Mouse (Mus musculus) kidney, embryonic 15.5 days (tissue): ENCODE measurements around the gene 1700029P11Rik. TPM values are rescaled to one million over a fixed set of nuclear protein-coding genes. Genes with fewer than 3 reads are reported as not detected.
A peak's percentile ranks its signal among the peaks of the same experiment; 100 is the strongest.
"Not testable (repeated sequence)": the region's sequence is repeated elsewhere in the genome, so short reads cannot be mapped to it uniquely, and the experiment has no call there.

Experiments
- ATAC-seq: fragments of 200-750 bp; cut with Nextera tagmentation; replicated peaks from 2 replicates; pipeline ENCODE4 v1.8.0; 2017; ENCODE audit warnings: moderate TSS enrichment; ENCODE audit not compliant: low FRiP score
- H3K27ac ChIP-seq: fragments of 300-500 bp; sonication (generic); 2 replicates; pipeline ENCODE4 v1.5.1; 2015; ENCODE audit warnings: mild to moderate bottlenecking, inconsistent platforms
- H3K27me3 ChIP-seq: fragments of 300-500 bp; sonication (generic); 2 replicates; pipeline ENCODE4 v1.6.1; 2015; ENCODE audit warnings: inconsistent platforms
- H3K36me3 ChIP-seq: fragments of 300-500 bp; sonication (generic); 2 replicates; pipeline ENCODE4 v1.6.1; 2015; ENCODE audit warnings: inconsistent platforms
- H3K4me1 ChIP-seq: fragments of 300-500 bp; sonication (generic); 2 replicates; pipeline ENCODE4 v1.6.1; 2015; ENCODE audit warnings: inconsistent platforms
- H3K4me2 ChIP-seq: fragments of 300-500 bp; sonication (generic); 2 replicates; pipeline ENCODE4 v1.6.1; 2015; ENCODE audit warnings: moderate library complexity, mild to moderate bottlenecking, inconsistent platforms
- H3K4me3 ChIP-seq: fragments of 300-500 bp; sonication (generic); replicated peaks from 2 replicates; pipeline ENCODE4 v1.5.1; 2015; ENCODE audit warnings: mild to moderate bottlenecking, inconsistent platforms
- H3K9ac ChIP-seq: fragments of 300-500 bp; sonication (generic); 2 replicates; pipeline ENCODE4 v1.6.1; 2015; ENCODE audit warnings: mild to moderate bottlenecking, inconsistent platforms
- H3K9me3 ChIP-seq: fragments of 300-500 bp; sonication (generic); replicated peaks from 2 replicates; pipeline ENCODE4 v1.6.1; 2016; ENCODE audit warnings: inconsistent platforms
- WGBS: fragments of 180-500 bp; shearing (Covaris S2); methylation state at CpG from one replicate; pipeline ENCODE4 v1.1.7; 2015; ENCODE audit warnings: mixed read lengths; 5-methylcytosine and 5-hydroxymethylcytosine counted together
- polyA plus RNA-seq: library from polyadenylated mRNA; unstranded; fragments of >200 nt; fragmentation: Nextera tagmentation; extraction: Ambion mirVana; gene quantifications from 2 replicates; pipeline ENCODE4 v1.2.1, GENCODE M21; 2015

1700029P11Rik gene
- polyA plus RNA-seq, 1 experiment from 2014 or later, result not detected

GRCm38 (mm10) chr15:81960171-81961077 is 19.9 kb upstream of the 1700029P11Rik start, which contains the start of gene Pmm1:
Gene Pmm1 (minus strand): TSS chr15:81960930.
- H3K4me2 ChIP-seq, result peak within 1 kb of the TSS; percentile 96
- ATAC-seq, result peak; percentile 98
- under 1% methylated on average over 77 of the region's 77 CpGs for WGBS

GRCm38 (mm10) chr15:81961078-81961451 is 19.3 kb upstream of the 1700029P11Rik start:
- H3K27ac ChIP-seq, result peak overlapping the region; percentile 45; the same call in 1 of the 2 replicates
- H3K4me3 ChIP-seq, result peak overlapping the region; percentile 71
- H3K36me3 ChIP-seq, result no peaks in the 10 kb centered on the region
- H3K9ac ChIP-seq, result peak overlapping the region; percentile 33; the same call in 1 of the 2 replicates
- ATAC-seq, result peak; percentile 57; the same call in 1 of the 2 replicates
- 0% methylated on average over 8 of the region's 8 CpGs for WGBS
- peak overlapping the region; percentile 96 for H3K4me2 ChIP-seq
- H3K4me1 ChIP-seq, result peaks cover 13% of the 10 kb centered on the region; the same call in 1 of the 2 replicates
- H3K9me3 ChIP-seq, result no peaks in the 10 kb centered on the region
- no peaks in the 10 kb centered on the region for H3K27me3 ChIP-seq

More at GRCm38 (mm10) chr15:81960171-81961077, 19.9 kb upstream of the 1700029P11Rik start, which contains the start of gene Pmm1:
- Histone ChIP-seq H3K4me1 (peaks cover 13% of the 10 kb centered on the region; the same call in 1 of the 2 replicates), H3K9me3 (no peaks in the 10 kb centered on the region), H3K9ac (peak within 1 kb of the TSS; percentile 81), H3K36me3 (no peaks in the 10 kb centered on the region; the same call in 1 of the 2 replicates), H3K27me3 (no peaks in the 10 kb centered on the region), H3K27ac (peak within 1 kb of the TSS; percentile 88), H3K4me3 (peak within 1 kb of the TSS; percentile 71)

GRCm38 (mm10) chr15:81964262-81964661 is 16.1 kb upstream of the 1700029P11Rik start:
- Histone ChIP-seq H3K9me3 (no peaks in the 10 kb centered on the region), H3K9ac (no peak overlapping the region), H3K4me2 (no peak overlapping the region), H3K27ac (no peak overlapping the region), H3K36me3 (no peaks in the 10 kb centered on the region), H3K27me3 (no peaks in the 10 kb centered on the region), H3K4me1 (peaks cover 13% of the 10 kb centered on the region; the same call in 1 of the 2 replicates), H3K4me3 (no peak overlapping the region)
- no peak for ATAC-seq
- 45% methylated on average over 1 of the region's 1 CpGs for WGBS

- no peak for ATAC-seq
- H3K9ac ChIP-seq, result no peak overlapping the region
- H3K9me3 ChIP-seq, result no peaks in the 10 kb centered on the region
- no peak overlapping the region for H3K27ac ChIP-seq
- H3K4me2 ChIP-seq, result no peak overlapping the region
- H3K36me3 ChIP-seq, result no peaks in the 10 kb centered on the region
- peaks cover 8% of the 10 kb centered on the region; the same call in 1 of the 2 replicates for H3K4me1 ChIP-seq
- WGBS, result 71% methylated on average over 4 of the region's 4 CpGs
- no peaks in the 10 kb centered on the region for H3K27me3 ChIP-seq
- no peak overlapping the region for H3K4me3 ChIP-seq
These were observed 15.3 kb upstream of the 1700029P11Rik start for GRCm38 (mm10) chr15:81964980-81965545.

GRCm38 (mm10) chr15:81966062-81966829 is 14.1 kb upstream of the 1700029P11Rik start:
- Histone ChIP-seq H3K27ac (no peak overlapping the region), H3K9ac (no peak overlapping the region), H3K9me3 (no peaks in the 10 kb centered on the region), H3K36me3 (no peaks in the 10 kb centered on the region), H3K4me3 (no peak overlapping the region), H3K4me1 (0 out of 2 replicates have a peak, but pooled peaks cover 2% of the 10 kb centered on the region), H3K4me2 (no peak overlapping the region), H3K27me3 (no peaks in the 10 kb centered on the region)
- WGBS, result 79% methylated on average over 13 of the region's 14 CpGs
- no peak for ATAC-seq

- Histone ChIP-seq H3K4me1 (no peaks in the 10 kb centered on the region), H3K4me3 (no peak overlapping the region), H3K9ac (no peak overlapping the region), H3K27ac (no peak overlapping the region), H3K4me2 (no peak overlapping the region), H3K36me3 (no peaks in the 10 kb centered on the region), H3K27me3 (no peaks in the 10 kb centered on the region), H3K9me3 (peaks cover 5% of the 10 kb centered on the region)
- no peak for ATAC-seq
- WGBS, result 85% methylated on average over 5 of the region's 5 CpGs
These were observed 12.5 kb upstream of the 1700029P11Rik start for GRCm38 (mm10) chr15:81967821-81968220.

- no peak overlapping the region for H3K4me2 ChIP-seq
- H3K4me3 ChIP-seq, result no peak overlapping the region
- no peaks in the 10 kb centered on the region for H3K4me1 ChIP-seq
- WGBS, result 35% methylated on average over 2 of the region's 2 CpGs
- no peaks in the 10 kb centered on the region for H3K36me3 ChIP-seq
- peaks cover 5% of the 10 kb centered on the region for H3K9me3 ChIP-seq
- no peak overlapping the region for H3K9ac ChIP-seq
- ATAC-seq, result no peak
- no peak overlapping the region for H3K27ac ChIP-seq
- no peaks in the 10 kb centered on the region for H3K27me3 ChIP-seq
These were observed 11.9 kb upstream of the 1700029P11Rik start for GRCm38 (mm10) chr15:81968447-81968846.

- Histone ChIP-seq H3K4me3 (no peak overlapping the region), H3K9me3 (peaks cover 5% of the 10 kb centered on the region), H3K4me1 (no peaks in the 10 kb centered on the region), H3K36me3 (no peaks in the 10 kb centered on the region), H3K27me3 (no peaks in the 10 kb centered on the region), H3K4me2 (no peak overlapping the region), H3K9ac (no peak overlapping the region), H3K27ac (no peak overlapping the region)
- 0 out of 2 replicates have a peak, but pooled peaks have one; percentile 46 for ATAC-seq
- 53% methylated on average over 7 of the region's 7 CpGs for WGBS
These were observed 11.2 kb upstream of the 1700029P11Rik start for GRCm38 (mm10) chr15:81969173-81969572.

- H3K4me2 ChIP-seq, ATAC-seq, H3K4me3 ChIP-seq, H3K27me3 ChIP-seq, H3K27ac ChIP-seq, H3K36me3 ChIP-seq, H3K4me1 ChIP-seq, H3K9me3 ChIP-seq, H3K9ac ChIP-seq: not testable (repeated sequence)
- WGBS, result 75% methylated on average over 6 of the region's 6 CpGs
These were observed 10.7 kb upstream of the 1700029P11Rik start for GRCm38 (mm10) chr15:81969635-81970034.

GRCm38 (mm10) chr15:81970498-81970897 is 9.8 kb upstream of the 1700029P11Rik start:
- H3K4me3 ChIP-seq, H3K27ac ChIP-seq, H3K4me1 ChIP-seq, H3K36me3 ChIP-seq, H3K9ac ChIP-seq, H3K27me3 ChIP-seq, H3K4me2 ChIP-seq, ATAC-seq, H3K9me3 ChIP-seq: not testable (repeated sequence)
- WGBS, result 95% methylated on average over 4 of the region's 4 CpGs

- H3K27ac ChIP-seq, H3K9me3 ChIP-seq, H3K4me1 ChIP-seq, H3K9ac ChIP-seq, H3K27me3 ChIP-seq, H3K36me3 ChIP-seq, ATAC-seq, H3K4me3 ChIP-seq, H3K4me2 ChIP-seq: not testable (repeated sequence)
- 94% methylated on average over 8 of the region's 8 CpGs for WGBS
These were observed 5.2 kb upstream of the 1700029P11Rik start for GRCm38 (mm10) chr15:81975156-81975555.
